Mouse (Mus musculus): ENCODE results near the gene Gm9780.
"Not testable (repeated sequence)": the region's sequence is repeated elsewhere in the genome, so short reads cannot be mapped to it uniquely, and the experiment has no call there.

The Gm9780 gene

DNA sequence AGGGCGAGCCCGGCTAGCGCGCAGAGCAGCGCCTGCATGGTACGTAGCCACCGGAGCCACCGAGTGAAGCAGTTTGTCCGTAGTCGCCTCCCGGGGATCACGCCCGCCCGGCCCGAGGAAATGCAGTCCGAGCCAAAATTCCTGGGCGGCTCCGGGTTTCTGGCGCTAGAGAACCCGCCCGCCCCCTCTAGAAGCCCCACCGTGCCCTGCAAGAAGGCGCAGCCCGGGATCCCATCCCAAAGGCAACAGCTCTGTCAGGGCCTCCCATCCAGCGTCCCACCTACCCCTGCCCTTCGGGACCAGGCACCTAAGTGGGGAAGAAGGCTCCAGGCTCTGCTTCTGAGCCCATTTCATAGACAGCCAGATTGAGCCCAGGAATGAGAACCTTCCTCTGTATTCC, at the start of gene Gm9780:
Gm9780 (minus strand) TSS at position 101 of the 400 bp plus-strand sequence.
- DNase-seq, result not testable (repeated sequence)

DNA sequence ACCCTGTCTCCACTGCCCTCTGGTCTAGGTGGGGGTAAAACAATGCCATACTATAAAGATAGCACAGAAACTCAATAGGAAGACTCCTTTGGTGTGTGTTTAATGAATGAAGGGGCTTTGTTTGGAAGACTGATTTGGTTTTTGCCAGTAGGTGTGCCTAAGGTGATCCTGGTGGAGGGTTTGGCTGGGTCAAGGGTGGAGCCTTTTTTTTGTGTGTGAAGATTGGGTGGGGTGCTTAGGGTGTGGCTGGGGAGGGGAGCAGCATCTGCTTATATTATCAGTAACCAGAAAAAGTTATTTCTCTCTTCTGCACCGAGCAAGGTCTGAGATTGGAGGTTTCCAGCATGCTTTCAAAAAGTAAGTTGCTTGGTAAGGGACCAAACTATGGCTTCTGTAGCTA, 39.5 kb upstream of the Gm9780 start, which contains the start of gene Cphx3:
Cphx3 (plus strand) TSS at position 301 of the 400 bp plus-strand sequence.
- DNase-seq, result not testable (repeated sequence)

DNA sequence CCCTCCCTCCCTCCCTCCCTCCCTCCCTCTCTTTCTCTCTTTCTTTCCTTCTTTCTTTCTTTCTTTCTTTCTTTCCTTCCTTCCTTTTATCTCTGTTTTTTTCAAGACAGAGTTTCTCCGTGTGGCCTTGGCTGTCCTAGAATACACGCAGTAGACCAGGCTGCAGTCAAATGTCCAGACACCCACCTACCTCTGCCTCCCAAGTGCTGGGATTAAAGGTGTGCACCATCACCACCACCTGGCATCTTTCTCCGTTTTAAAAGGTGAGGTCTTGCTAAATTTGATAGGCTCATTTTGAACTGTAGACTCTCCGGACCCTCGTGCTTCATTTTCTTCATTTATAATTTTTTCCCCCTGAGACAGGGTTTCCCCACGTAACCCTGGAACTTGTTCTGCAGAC, 38.7 kb upstream of the Gm9780 start, which contains the start of gene Cphx2:
Cphx2 (plus strand) TSS at position 301 of the 400 bp plus-strand sequence.
- not testable (repeated sequence) for DNase-seq

DNA sequence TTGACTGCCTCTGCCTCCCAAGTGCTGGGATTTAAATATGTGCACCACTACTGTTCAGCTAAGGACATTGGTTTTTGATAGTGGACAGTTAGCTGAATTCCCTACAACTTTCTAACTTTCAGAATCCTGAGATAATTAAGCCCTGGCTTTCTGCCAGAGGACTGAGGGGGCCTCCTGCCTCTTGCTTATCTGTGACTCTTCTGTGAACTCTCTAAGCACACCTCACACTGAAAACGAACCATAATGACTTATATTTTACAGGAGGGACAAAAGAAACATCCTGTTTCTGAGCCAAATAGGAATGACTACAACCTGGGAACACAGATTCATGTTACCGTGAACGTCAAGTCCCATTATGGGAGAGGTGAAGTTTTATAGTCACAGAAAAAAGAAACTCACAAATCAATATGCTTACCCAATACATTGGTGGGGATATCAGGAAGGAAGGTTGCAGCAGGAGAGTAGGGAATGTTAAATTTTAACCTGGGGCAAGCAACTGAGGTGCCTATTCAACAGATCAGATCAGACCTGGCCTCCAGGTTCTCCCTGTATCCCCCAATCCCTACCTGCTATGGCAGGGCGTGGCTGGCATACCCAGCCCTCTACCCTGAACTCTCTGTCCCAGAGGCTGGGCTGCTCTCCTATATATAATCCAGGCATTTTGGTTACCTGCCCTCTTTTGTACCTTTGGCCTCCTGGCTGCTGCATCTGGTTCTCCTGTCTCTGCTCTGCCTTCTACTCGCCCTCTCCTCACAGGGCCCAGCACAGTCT, 34.3 kb upstream of the Gm9780 start:
- not testable (repeated sequence) for DNase-seq

DNA sequence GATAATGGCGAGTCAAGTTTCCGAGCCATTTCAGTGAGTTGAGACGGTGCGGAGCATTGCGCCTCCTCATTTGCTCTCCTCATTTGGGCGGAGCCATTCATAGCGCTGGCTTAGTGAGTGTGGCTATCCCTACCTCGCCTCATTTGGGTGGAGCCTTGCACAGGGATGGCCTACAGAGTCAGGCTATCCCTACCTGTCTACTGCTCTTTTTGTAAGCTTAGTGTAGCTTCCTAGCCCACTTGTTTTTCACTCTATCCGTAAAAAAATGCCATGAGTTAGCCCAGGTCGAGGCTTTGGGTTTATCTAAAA, 24.8 kb upstream of the Gm9780 start, which contains the start of gene Tmem254c:
Tmem254c (minus strand) TSS at position 31 of the 309 bp plus-strand sequence.
- not testable (repeated sequence) for DNase-seq

DNA sequence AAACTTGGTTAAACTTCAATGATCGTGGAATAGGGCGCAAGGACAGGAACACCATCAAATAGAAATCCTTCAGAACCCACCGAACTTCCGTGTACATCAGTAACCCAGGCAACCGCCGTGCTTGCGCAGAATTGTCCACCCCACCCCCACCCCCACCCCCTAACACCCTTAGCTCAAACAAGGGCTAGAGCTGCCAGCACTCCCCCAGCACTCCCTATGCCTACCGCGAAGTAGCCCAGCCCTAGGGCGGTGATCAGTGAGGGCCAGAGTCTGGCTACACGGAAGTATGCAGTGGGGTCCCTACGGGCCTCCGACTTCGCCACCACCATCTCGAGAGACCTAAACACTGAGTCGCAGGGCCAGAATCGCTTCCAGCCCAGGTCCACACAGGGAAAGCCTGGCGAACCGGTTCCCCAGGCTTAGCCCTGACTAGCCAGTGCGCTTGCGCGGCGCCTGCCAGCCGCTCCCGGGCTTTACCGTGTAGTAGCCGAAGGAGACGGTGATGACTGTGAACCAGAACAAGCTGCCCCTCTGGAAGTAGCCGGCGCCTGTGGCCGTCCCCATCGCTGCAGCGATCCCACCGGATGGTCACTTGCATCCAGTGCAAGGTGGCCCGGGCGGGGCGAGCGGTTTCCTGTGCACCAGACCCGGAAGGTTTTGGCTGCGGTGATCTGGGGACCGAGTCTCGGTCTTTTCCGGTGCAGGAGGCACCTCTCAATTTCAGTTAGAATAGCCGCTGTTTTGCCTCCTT, 24.2 kb upstream of the Gm9780 start:
- not testable (repeated sequence) for DNase-seq

DNA sequence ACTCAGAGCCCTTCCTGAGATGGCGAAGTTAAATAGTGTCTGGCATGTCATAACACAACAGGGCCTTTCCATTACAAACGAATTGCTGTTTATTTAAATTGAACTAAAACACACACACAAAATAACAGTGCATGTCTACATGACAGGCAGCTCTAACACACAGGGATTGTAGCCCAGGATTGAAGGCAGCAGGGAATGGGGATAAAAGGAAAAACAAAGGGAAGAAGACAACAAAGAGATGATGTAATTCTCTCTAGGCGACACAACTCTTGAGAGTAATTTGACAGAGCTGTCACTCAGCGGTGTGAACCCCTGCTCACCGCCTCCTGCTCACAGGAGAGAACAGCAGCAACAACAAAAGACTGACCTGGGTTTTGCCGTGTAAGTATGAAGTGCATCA, 16.9 kb upstream of the Gm9780 start:
- DNase-seq, result not testable (repeated sequence)

DNA sequence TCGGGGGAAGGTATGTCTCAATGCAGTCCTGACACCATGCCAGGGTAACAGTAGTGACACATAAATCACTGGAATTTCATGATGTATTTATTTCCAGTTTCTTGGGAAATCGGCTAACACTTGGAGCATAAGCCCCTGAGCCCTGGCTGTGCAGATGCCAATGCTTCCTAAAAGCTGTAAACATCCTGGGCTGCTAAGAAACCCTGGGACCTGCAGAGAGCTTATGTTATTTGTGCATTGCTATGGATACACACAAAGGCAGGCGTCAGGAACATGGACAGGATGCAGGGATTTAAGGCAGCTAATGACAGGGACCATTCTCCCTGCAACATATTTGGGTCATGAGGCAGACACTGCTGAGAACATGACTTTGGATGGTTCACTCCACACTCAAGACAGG, 15.7 kb upstream of the Gm9780 start:
- DNase-seq, result not testable (repeated sequence)

DNA sequence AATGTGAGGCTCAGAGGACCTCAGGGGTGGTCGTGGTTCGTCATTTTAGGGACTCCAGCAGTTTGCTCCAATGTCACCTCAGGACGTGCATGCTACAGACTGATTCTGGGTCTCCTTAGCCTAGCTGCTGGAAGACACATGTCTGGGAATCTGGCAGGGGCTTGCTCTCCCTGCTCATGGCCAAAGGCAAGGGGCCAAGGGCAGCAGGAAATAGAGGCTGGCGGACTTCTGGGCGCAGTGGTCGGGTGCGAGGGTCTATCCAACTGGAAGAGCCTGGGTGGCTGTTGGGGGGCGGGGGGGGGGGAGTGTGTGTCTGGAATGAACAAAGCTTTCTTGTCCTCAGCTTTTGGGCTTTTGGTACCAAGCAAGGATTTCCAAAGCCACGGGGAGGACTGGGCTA, 6.3 kb upstream of the Gm9780 start:
- DNase-seq, result not testable (repeated sequence)

DNA sequence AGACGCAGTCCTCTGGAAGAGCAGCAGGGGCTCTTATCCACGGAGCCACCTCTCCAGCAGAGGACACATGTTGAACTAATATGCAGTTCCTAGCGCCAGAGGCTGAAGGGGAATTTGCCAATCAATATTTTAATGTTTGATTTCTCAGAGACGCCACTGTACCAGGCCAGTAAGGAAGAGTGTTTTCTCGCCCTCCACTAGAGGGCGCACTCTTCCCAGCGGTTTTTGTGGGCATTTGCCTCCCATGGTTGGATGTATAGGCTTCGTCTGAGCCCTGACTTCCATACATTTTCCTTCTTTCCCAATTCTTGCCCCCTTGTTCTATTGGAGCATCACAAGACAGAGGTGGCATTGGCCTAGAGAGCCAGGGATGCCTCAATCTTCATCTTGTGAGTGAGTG, 4.5 kb upstream of the Gm9780 start:
- not testable (repeated sequence) for DNase-seq

DNA sequence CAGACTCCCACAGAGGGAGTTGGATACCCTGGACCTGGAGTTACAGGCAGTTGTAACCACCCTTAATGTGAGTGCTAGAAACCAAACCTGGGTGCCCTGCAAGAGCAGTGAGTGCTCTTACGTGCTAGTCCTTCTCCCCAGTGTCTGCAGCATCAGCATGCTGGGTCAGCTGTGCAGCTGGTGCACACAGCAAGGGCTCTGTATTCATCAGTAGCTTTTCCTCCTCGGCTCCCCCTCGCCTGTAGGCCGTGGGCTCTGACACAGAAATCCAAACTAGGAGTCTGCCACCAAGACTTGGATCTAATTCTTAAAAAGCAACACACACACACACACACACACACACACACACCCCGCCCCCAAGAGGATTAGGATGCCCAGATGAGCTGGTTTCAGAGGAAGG, 2.5 kb upstream of the Gm9780 start:
- not testable (repeated sequence) for DNase-seq

DNA sequence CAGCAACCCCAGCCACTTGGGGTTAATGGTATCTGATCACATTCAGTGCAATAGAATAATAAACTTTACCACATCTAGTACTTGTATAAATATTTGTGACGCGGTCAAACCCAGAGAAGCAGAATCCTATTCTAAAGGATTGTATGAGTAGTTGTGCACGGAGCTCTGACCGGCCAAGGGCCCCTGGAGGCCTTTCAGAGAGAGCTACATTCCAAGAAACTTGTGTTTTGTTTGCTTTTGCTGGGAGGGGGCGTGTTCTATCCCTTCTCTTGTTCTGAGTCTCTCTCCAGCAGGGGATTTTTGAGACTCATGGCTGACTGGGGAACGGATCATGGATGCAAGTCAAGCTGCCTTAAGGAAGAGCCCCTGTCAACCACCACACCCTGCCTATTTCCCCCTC, 7.1 kb downstream of the Gm9780 start:
- DNase-seq, result not testable (repeated sequence)

DNA sequence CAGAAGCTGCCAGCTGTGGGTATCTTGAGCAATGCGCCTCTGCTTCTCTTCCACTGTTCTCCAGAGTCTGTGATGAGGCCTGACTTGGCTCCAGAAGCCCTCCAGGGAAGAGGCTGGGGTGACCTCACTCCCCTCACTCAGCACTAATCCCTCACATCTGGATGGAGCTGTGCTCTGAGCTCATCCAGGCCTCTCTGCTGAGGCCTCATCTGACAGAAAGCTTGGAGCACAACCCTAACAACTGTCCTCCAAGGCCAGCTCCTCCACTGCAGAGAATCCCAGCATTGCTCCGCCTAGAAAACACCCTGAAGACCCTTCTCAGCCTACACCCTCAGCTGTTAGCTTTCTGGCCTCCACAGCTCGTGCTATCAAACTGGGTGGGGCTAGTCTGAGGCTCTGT, 8.1 kb downstream of the Gm9780 start:
- not testable (repeated sequence) for DNase-seq

DNA sequence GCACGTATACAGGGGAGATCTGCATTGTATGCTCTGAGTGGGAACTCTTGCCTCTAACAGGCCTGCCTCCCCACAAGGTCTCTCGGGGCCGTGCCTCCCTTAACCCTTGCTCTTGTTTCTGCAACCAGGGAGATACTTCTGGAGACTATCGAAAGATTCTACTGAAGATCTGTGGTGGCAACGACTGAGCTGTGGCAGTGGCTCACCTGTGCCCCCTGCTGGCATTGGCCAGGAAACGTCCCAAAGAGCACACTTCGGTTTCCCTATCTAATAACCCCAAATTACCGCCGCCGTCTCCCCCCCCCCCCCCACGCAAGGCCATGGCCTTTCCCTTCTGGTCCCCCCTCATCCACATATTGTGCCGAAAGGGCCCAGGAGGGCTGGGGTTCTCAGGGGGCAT, 16.9 kb downstream of the Gm9780 start:
- not testable (repeated sequence) for DNase-seq

DNA sequence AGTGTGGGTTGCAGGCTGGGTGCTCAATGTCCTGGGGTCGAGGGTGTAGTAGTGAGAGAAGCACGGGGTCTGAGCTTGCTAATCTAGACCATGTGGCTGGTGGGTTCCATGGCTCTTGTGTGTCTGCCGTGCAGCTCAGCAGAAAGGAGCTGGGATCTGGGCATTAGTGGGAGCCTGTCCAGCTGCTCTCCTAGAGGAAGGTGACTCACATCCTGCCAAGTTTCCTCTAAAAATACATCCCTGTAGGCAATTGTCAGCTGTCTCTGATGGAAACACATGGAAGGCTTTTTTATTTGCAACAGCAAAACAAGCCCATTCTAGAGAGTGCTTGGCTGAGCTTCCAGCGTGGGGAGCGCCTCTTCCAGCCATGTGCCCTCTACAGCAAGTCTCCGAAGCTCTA, 19.7 kb downstream of the Gm9780 start:
- not testable (repeated sequence) for DNase-seq

DNA sequence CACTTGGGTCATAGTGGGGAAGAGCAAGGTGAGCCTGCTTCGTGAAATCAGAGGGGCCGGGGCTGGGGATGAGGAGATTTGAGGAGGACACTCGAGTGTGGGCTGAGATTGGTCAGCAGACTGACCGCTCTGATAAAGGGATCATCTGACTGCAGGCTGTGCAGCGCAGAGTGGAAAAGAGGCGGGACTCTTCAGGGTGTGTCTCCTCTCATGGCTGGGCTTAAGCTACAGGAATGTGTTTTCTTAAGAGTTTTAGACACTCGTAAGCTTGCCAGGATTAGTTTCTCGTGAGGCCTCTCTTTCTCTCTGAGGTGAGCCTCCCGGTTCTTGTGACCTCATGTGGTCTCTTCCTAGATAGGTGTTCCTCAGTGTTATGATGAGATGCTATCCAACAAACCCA, 21.0 kb downstream of the Gm9780 start:
- not testable (repeated sequence) for DNase-seq

DNA sequence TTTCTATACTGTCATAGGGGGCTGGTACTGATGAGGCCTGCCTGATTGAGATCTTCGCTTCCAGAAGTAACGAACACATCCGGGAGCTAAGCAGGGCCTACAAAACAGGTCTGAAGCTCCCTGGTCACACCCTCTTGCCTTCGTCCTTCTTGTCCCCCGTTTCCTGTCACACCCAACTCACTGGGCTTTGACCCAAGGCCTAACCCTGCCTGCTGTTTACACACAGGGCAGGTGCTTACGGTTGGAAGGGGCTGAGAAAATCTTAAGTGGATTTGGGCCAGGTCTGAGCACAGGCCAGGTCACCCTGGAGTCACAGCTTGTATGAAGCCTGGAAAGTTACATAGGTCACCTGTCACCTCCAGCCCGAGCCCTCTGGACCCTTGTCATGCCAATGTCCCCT, 26.1 kb downstream of the Gm9780 start:
- not testable (repeated sequence) for DNase-seq

DNA sequence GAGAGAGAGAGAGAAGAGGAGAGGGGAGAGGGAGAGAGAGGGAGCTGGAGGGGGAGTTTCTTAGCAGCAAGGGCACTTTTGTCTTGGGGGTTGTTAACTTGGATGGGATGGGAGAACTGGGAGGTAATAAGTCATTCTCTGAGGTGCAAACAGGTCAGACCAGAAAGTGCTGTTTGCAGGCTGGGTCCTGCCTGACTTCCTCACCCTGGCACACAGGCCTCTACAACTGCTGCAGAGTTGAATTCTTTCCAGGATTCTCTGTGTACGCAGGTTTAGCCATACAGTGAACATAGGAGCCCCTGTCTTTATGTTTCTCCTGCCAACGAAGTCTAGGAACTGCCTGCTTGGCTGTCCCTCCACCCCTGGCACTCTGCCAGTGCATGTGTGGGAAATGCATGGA, 35.0 kb downstream of the Gm9780 start:
- not testable (repeated sequence) for DNase-seq

DNA sequence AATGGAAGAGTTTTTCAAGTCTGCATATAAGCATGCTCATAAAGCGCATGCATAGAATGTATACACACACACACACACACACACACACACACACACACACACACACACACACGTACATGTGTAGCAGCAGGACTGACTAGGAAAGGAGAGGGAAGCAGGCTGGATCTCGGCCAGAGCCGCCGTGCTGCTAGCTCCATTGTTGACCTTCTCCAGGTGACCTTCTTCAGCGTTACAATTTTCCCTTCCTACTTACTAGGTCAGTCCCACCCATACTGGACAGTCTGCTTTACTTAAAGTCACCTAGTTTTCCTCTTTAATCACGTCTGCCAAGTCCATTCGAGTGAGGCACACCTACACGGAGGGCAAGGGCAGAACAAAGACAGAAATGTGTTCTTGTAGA, 60.6 kb downstream of the Gm9780 start:
- DNase-seq, result not testable (repeated sequence)

DNA sequence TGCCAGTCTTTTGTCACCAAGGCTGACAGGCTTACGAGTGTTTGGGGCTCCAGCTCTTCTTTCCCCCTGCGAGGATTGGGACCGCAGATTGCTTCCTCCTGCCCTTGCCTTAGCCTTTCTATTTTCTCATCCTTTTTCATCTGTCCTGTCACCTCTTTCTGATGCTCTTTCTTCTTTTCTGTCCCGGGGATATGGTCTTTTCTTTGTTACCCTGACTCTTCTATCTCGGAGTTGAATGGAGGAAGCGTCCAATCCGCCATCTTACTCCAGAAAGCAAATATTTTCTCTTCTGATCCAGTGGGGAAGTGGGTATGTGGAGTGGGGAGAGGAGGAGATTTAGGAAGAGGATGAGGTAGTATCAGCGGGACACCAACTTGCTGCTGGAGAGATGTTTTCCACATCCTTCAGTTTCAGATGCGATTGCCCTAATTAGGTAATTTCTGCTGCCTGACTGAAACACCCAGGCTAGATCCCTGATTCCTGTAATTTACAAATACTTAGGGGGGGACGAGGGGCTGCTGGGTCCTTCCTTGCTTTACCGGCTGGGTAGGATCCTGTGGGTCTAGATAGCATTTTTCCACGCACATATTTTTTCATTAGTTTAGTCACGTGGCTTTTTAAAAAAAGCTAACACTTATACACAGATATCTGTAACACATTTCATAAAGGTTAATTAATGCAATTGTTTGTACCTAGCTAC, 63.1 kb downstream of the Gm9780 start:
- not testable (repeated sequence) for DNase-seq

DNA sequence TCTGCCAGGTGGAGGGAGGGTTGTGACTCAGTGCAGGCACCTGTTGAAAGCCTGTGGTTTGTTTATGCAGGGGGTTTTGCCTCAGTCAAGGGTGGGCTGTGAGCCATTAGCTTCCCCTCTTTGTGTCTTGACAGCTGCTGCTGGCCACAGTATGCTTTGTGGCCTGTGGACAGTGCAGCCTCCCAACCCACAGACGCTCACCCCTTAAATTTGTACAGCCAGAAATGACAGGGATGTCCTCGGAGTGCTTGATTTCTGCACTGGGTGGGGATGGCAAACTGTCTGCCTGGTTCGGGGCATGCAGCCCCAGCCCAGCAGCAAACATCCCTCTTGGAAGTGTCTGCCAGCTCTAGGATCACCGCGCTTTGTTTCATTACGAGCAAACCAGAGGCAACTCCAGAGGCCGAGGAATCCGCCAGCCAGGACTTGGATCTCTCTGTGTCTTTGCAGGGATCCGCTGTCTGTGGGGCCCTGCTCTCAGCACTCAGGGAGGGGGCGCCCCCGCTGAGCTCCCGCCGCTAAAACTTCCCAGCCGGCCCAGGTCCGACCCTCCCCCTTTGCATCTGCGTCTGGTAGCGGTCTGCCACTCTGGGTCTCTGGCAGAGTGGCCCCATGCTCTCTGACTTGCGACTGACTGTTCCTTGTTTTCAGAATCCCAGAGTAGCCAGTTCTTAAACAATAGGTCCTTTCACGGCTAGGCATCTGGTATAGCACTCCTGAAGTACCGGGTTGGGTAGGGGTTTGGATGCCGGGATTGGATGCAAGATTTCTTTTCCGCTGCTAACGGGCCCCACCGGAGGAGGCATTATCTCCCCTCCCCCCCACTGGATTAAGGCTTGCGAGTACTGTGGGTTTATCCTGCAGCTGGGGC, 63.9 kb downstream of the Gm9780 start, which contains the start of gene Duxbl1:
Duxbl1 (plus strand) TSS at position 207 of the 871 bp plus-strand sequence.
- DNase-seq, result not testable (repeated sequence)
